Mouse (Mus musculus): ENCODE data around the gene Cenpf. TPM values are rescaled to one million over a fixed set of nuclear protein-coding genes. Genes with fewer than 3 reads are reported as not detected.
"Not testable (repeated sequence)": the region's sequence is repeated elsewhere in the genome, so short reads cannot be mapped to it uniquely, and the experiment has no call there.

Cenpf gene
- total RNA-seq, 1 experiment from 2014 or later, result 6.9 TPM

GRCm38 (mm10) chr1:189700186-189700585 lies 12.3 kb upstream of the Cenpf start:
- no peak for ATAC-seq (replicated peaks; ENCODE audit: insufficient number of reproducible peaks, low FRiP score, low TSS enrichment, poor library complexity, severe bottlenecking)

GRCm38 (mm10) chr1:189698416-189698815 lies 10.5 kb upstream of the Cenpf start:
- ATAC-seq (replicated peaks; ENCODE audit: insufficient number of reproducible peaks, low FRiP score, low TSS enrichment, poor library complexity, severe bottlenecking), result no peak

- ATAC-seq (replicated peaks; ENCODE audit: insufficient number of reproducible peaks, low FRiP score, low TSS enrichment, poor library complexity, severe bottlenecking), result no peak
Measured at GRCm38 (mm10) chr1:189695321-189695720, 7.4 kb upstream of the Cenpf start.

GRCm38 (mm10) chr1:189694391-189694790 lies 6.5 kb upstream of the Cenpf start:
- ATAC-seq (replicated peaks; ENCODE audit: insufficient number of reproducible peaks, low FRiP score, low TSS enrichment, poor library complexity, severe bottlenecking), result no peak

- not testable (repeated sequence) for ATAC-seq (replicated peaks; ENCODE audit: insufficient number of reproducible peaks, low FRiP score, low TSS enrichment, poor library complexity, severe bottlenecking)
Measured at GRCm38 (mm10) chr1:189692442-189692841, 4.6 kb upstream of the Cenpf start.

GRCm38 (mm10) chr1:189689050-189689833 lies 1.4 kb upstream of the Cenpf start:
- ATAC-seq (replicated peaks; ENCODE audit: insufficient number of reproducible peaks, low FRiP score, low TSS enrichment, poor library complexity, severe bottlenecking), result no peak

- no peak for ATAC-seq (replicated peaks; ENCODE audit: insufficient number of reproducible peaks, low FRiP score, low TSS enrichment, poor library complexity, severe bottlenecking)
Measured at GRCm38 (mm10) chr1:189688388-189688750, 483 bp upstream of the Cenpf start.

GRCm38 (mm10) chr1:189686025-189686424 lies 1.9 kb downstream of the Cenpf start:
- no peak for ATAC-seq (replicated peaks; ENCODE audit: insufficient number of reproducible peaks, low FRiP score, low TSS enrichment, poor library complexity, severe bottlenecking)

- ATAC-seq (replicated peaks; ENCODE audit: insufficient number of reproducible peaks, low FRiP score, low TSS enrichment, poor library complexity, severe bottlenecking), result no peak
Measured at GRCm38 (mm10) chr1:189684786-189685415, 3.0 kb downstream of the Cenpf start.

- no peak for ATAC-seq (replicated peaks; ENCODE audit: insufficient number of reproducible peaks, low FRiP score, low TSS enrichment, poor library complexity, severe bottlenecking)
Measured at GRCm38 (mm10) chr1:189679555-189679954, 8.3 kb downstream of the Cenpf start.

GRCm38 (mm10) chr1:189675953-189676352 lies 11.9 kb downstream of the Cenpf start:
- ATAC-seq (replicated peaks; ENCODE audit: insufficient number of reproducible peaks, low FRiP score, low TSS enrichment, poor library complexity, severe bottlenecking), result no peak

- ATAC-seq (replicated peaks; ENCODE audit: insufficient number of reproducible peaks, low FRiP score, low TSS enrichment, poor library complexity, severe bottlenecking), result no peak
Measured at GRCm38 (mm10) chr1:189675421-189675820, 12.5 kb downstream of the Cenpf start.

- no peak for ATAC-seq (replicated peaks; ENCODE audit: insufficient number of reproducible peaks, low FRiP score, low TSS enrichment, poor library complexity, severe bottlenecking)
Measured at GRCm38 (mm10) chr1:189665966-189666365, 21.9 kb downstream of the Cenpf start.

- ATAC-seq (replicated peaks; ENCODE audit: insufficient number of reproducible peaks, low FRiP score, low TSS enrichment, poor library complexity, severe bottlenecking), result no peak
Measured at GRCm38 (mm10) chr1:189664873-189665144, 23.1 kb downstream of the Cenpf start.

- no peak for ATAC-seq (replicated peaks; ENCODE audit: insufficient number of reproducible peaks, low FRiP score, low TSS enrichment, poor library complexity, severe bottlenecking)
Measured at GRCm38 (mm10) chr1:189664061-189664872, 23.6 kb downstream of the Cenpf start.

GRCm38 (mm10) chr1:189663437-189663836 lies 24.4 kb downstream of the Cenpf start:
- ATAC-seq (replicated peaks; ENCODE audit: insufficient number of reproducible peaks, low FRiP score, low TSS enrichment, poor library complexity, severe bottlenecking), result no peak

GRCm38 (mm10) chr1:189661856-189662255 lies 26.0 kb downstream of the Cenpf start:
- 0 out of 2 replicates have a peak, but pooled peaks have one; percentile 35 for ATAC-seq (replicated peaks; ENCODE audit: insufficient number of reproducible peaks, low FRiP score, low TSS enrichment, poor library complexity, severe bottlenecking)

GRCm38 (mm10) chr1:189657406-189657805 lies 30.5 kb downstream of the Cenpf start:
- ATAC-seq (replicated peaks; ENCODE audit: insufficient number of reproducible peaks, low FRiP score, low TSS enrichment, poor library complexity, severe bottlenecking), result no peak

GRCm38 (mm10) chr1:189653746-189654145 lies 34.1 kb downstream of the Cenpf start:
- no peak for ATAC-seq (replicated peaks; ENCODE audit: insufficient number of reproducible peaks, low FRiP score, low TSS enrichment, poor library complexity, severe bottlenecking)

- no peak for ATAC-seq (replicated peaks; ENCODE audit: insufficient number of reproducible peaks, low FRiP score, low TSS enrichment, poor library complexity, severe bottlenecking)
Measured at GRCm38 (mm10) chr1:189646597-189646996, 41.3 kb downstream of the Cenpf start.

All from monocyte, adult 5-6 weeks (primary cell).